Mouse (Mus musculus) bone marrow, adult 2 months (tissue): ENCODE results near the gene Bpgm.

Experiments used
- CTCF ChIP-seq: fragments of 200-500 bp; IDR thresholded peaks from 2 replicates; pipeline ENCODE4 v1.5.1; 2011; ENCODE audit warnings: low read length, control low read depth; ENCODE audit not compliant: control insufficient read depth, insufficient read depth
- POLR2A ChIP-seq: fragments of 200-500 bp; IDR thresholded peaks from 2 replicates; pipeline ENCODE4 v1.6.1; 2011; ENCODE audit warnings: low read depth, mild to moderate bottlenecking, control low read depth, low read length, borderline replicate concordance; ENCODE audit not compliant: control insufficient read depth

DNA sequence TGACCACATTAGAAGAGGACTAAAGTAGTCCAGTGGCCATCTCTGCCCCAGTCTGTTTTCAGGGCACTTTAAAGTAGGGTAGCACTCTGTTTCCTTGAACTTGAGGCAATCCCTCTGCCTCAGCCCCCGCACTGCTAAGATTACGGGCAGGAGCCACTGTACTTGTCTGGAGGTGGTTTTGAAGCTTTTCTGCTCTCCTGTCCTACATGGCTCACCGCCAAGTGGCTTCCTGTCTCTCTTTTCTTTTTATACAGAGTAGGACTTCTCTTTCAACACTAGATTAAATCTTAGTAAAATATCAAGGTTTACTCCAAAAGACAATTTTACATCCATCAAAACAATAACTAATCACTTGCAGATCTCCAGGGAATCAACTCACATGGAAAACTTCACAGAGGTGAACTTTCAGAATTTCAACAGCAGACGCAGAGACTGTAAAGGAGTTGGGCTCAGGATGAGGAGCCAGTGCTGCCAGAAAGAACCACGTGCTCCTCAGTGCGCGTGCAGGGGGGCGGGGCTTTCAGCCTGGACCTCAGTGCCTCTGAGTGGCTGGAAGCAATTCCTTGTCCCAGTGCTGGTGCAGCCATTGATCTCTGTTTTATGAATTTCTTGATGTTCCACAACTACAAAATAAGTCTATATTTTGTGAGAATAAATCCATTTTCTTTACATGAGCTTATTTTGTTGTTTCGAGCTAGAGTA is 34.3 kb upstream of the Bpgm start:
- TF ChIP-seq CTCF (no peak), POLR2A (no peak)
